Mouse (Mus musculus) hindbrain, embryonic 12.5 days (tissue): ENCODE data around the gene Gtsf1l. TPM values are rescaled to one million over a fixed set of nuclear protein-coding genes. Genes with fewer than 3 reads are reported as not detected.

ENCODE experiments used
- ATAC-seq: fragments of 200-750 bp; cut with Nextera tagmentation; 2 replicates; pipeline ENCODE4 v1.8.0; 2017; ENCODE audit warnings: moderate TSS enrichment; ENCODE audit not compliant: low FRiP score
- H3K27ac ChIP-seq: fragments of 300-500 bp; sonication (generic); 2 replicates; pipeline ENCODE4 v1.5.1; 2016; ENCODE audit warnings: mild to moderate bottlenecking
- H3K27me3 ChIP-seq: fragments of 300-500 bp; sonication (generic); 2 replicates; pipeline ENCODE4 v1.6.1; 2016; ENCODE audit warnings: mild to moderate bottlenecking
- H3K36me3 ChIP-seq: fragments of 300-500 bp; sonication (generic); 2 replicates; pipeline ENCODE4 v1.6.1; 2016; ENCODE audit warnings: mild to moderate bottlenecking
- H3K4me1 ChIP-seq: fragments of 300-500 bp; sonication (generic); 2 replicates; pipeline ENCODE4 v1.6.1; 2016
- H3K4me2 ChIP-seq: fragments of 300-500 bp; sonication (generic); replicated peaks from 2 replicates; pipeline ENCODE4 v1.6.1; 2016; ENCODE audit warnings: mild to moderate bottlenecking
- H3K4me3 ChIP-seq: fragments of 300-500 bp; sonication (generic); 2 replicates; pipeline ENCODE4 v1.5.1; 2016; ENCODE audit warnings: mild to moderate bottlenecking
- H3K9ac ChIP-seq: fragments of 300-500 bp; sonication (generic); 2 replicates; pipeline ENCODE4 v1.6.1; 2016; ENCODE audit warnings: mild to moderate bottlenecking, moderate library complexity
- H3K9me3 ChIP-seq: fragments of 300-500 bp; sonication (generic); replicated peaks from 2 replicates; pipeline ENCODE4 v1.6.1; 2016; ENCODE audit warnings: mild to moderate bottlenecking
- WGBS: fragments of 180-500 bp; shearing (Covaris S2); methylation state at CpG from one replicate; pipeline ENCODE4 v1.1.7; 2016; 5-methylcytosine and 5-hydroxymethylcytosine counted together
- polyA plus RNA-seq: library from polyadenylated mRNA; unstranded; fragments of >200 nt; fragmentation: Nextera tagmentation; extraction: Ambion mirVana; gene quantifications from 2 replicates; pipeline ENCODE4 v1.2.1, GENCODE M21; 2016

The Gtsf1l gene
- 0.30 TPM in 1 of 2 replicates, not detected in the other for polyA plus RNA-seq

DNA sequence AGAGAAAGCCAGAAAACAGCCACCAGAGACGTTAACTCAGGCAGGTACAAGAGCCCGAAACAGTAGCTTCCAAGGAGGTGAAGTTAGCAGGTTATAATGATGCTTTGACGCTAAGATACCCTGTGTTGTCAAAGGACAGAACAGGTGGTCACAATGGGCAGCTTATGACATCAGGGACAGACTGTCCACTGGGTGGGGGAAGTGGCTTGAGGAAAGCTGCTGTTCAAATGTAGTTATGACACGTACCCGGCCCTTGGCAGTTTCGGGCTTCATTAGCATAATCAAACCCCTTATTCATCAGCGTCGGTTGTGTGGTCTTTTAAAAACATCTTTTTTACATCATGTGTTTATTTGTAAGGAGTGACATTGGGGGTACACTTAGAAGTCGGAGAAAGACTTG lies at the start of gene Gtsf1l:
TSS of gene Gtsf1l (minus strand) at position 128 of the 400 bp plus-strand sequence.
- 90% methylated on average over 9 of the region's 9 CpGs for WGBS
- Histone ChIP-seq H3K4me3 (no peak within 1 kb of the TSS), H3K27ac (no peak within 1 kb of the TSS), H3K4me1 (no peaks in the 10 kb centered on the region), H3K9me3 (no peaks in the 10 kb centered on the region), H3K36me3 (no peaks in the 10 kb centered on the region), H3K9ac (no peak within 1 kb of the TSS), H3K27me3 (no peaks in the 10 kb centered on the region), H3K4me2 (no peak within 1 kb of the TSS)
- ATAC-seq, result no peak

DNA sequence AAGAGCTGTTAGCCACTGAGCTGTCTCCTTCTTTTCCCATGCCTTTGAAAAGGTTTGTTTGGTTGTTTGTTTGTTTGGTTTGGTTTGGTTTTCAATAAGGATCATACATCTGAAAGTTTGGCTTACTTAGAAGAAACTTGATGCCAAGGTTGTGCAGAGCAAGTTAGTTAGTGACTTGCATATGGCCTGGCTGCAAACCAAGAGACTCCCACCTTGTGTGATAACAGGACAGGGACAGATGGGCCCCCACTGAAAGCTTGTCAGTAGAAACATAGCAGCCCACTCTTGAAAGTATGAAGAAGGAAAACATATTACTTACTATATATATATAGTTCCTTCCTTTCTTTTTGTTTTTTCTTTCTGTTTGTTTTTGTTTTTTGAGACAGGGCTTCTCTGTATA lies 49.3 kb upstream of the Gtsf1l start:
- no peak for ATAC-seq
- H3K4me1 ChIP-seq, result no peaks in the 10 kb centered on the region
- no peaks in the 10 kb centered on the region for H3K27me3 ChIP-seq
- no peak overlapping the region for H3K9ac ChIP-seq
- H3K4me3 ChIP-seq, result no peak overlapping the region
- H3K27ac ChIP-seq, result no peak overlapping the region
- H3K36me3 ChIP-seq, result no peaks in the 10 kb centered on the region
- H3K4me2 ChIP-seq, result no peak overlapping the region
- H3K9me3 ChIP-seq, result no peaks in the 10 kb centered on the region

DNA sequence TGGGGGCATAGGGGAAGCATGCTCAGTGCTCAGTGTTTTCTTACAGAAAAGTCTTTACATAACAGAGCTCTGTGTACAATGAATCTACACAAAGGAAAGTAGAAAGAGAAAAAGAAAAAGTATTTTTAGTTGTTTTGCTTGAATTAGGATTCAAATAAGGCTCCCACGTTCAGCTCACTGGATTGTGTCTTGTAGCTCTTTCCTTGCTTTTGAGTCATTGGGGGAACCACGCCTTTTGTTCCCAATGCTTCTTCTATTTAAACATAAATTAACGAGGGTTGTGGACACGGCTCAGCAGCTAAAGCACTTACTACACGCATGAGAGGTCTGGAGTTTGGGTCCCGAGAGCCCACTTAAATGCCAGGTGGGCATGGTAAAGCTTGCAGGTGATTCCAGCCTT lies 48.3 kb upstream of the Gtsf1l start:
- no peak overlapping the region for H3K9ac ChIP-seq
- H3K27ac ChIP-seq, result no peak overlapping the region
- no peak overlapping the region for H3K4me2 ChIP-seq
- H3K27me3 ChIP-seq, result no peaks in the 10 kb centered on the region
- 74% methylated on average over 6 of the region's 6 CpGs for WGBS
- no peaks in the 10 kb centered on the region for H3K9me3 ChIP-seq
- ATAC-seq, result no peak
- no peaks in the 10 kb centered on the region for H3K4me1 ChIP-seq
- no peaks in the 10 kb centered on the region for H3K36me3 ChIP-seq
- H3K4me3 ChIP-seq, result no peak overlapping the region

DNA sequence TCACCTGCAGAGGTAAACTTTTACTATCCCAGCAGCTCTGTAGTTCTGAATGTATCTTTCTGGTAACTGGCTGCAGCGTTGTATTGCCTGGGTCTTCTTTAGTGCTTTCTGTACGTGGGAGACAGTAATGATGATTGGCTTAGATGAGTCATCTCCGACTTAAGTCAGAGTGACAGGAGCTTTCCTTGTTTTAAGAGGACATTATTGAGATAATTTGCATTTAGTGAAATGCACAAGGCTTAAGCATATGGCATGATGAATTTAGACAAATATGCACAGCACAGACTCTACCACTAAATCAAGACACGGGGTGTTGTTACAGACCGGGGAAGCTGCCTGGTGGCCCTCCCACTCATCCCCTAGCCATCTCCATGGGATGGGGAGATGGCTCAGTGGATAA lies 44.7 kb upstream of the Gtsf1l start:
- H3K4me3 ChIP-seq, result no peak overlapping the region
- no peaks in the 10 kb centered on the region for H3K36me3 ChIP-seq
- WGBS, result 89% methylated on average over 5 of the region's 5 CpGs
- H3K4me2 ChIP-seq, result no peak overlapping the region
- H3K9me3 ChIP-seq, result peaks cover 3% of the 10 kb centered on the region
- H3K9ac ChIP-seq, result no peak overlapping the region
- no peak for ATAC-seq
- H3K27me3 ChIP-seq, result no peaks in the 10 kb centered on the region
- H3K4me1 ChIP-seq, result 0 out of 2 replicates have a peak, but pooled peaks cover 2% of the 10 kb centered on the region
- no peak overlapping the region for H3K27ac ChIP-seq

DNA sequence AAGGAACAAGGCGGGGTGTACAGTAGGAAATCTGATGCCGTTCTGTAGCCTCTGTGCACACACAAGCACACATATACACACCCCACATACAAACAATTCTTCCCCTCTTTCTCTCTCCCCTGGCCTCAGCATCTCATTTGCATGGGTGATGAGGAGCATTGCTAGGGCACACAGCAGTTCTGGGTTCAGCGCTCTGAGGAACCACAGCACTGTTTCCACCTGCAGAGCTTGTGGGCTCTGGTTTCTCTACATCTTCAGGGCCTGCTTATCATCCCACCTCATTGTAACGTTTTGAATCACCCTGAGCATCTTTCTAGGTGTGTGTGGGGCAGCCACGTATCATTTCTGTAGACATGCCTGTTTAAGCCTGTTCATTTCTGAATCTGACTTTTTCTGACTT lies 43.2 kb upstream of the Gtsf1l start:
- Histone ChIP-seq H3K27ac (no peak overlapping the region), H3K27me3 (no peaks in the 10 kb centered on the region), H3K4me3 (no peak overlapping the region), H3K4me2 (no peak overlapping the region), H3K36me3 (no peaks in the 10 kb centered on the region), H3K9ac (no peak overlapping the region), H3K4me1 (0 out of 2 replicates have a peak, but pooled peaks cover 2% of the 10 kb centered on the region), H3K9me3 (peaks cover 4% of the 10 kb centered on the region)
- WGBS, result 79% methylated on average over 5 of the region's 5 CpGs
- ATAC-seq, result no peak

DNA sequence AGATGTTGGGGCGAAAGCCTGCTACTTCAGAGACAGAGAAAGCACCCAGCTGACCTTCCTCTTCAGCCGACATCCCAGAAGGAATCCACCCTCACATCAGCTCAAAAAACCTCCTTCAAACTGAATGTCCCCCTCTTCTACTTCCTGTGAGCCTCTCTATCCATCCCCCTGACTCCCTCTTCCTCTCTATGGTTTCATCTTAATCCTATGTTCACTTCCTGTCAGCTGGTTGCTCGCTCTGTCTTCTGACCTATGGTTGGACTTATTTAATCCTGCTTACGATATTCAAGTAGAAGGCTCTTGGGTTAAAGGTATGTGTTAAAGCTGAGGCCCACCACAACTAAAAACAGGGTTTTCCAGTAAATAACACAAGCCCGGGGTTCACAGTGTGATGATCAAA lies 35.8 kb upstream of the Gtsf1l start:
- no peak for ATAC-seq
- peaks cover 24% of the 10 kb centered on the region for H3K27me3 ChIP-seq
- no peak overlapping the region for H3K27ac ChIP-seq
- no peak overlapping the region for H3K4me3 ChIP-seq
- no peaks in the 10 kb centered on the region for H3K36me3 ChIP-seq
- H3K9ac ChIP-seq, result no peak overlapping the region
- 83% methylated on average over 5 of the region's 5 CpGs for WGBS
- H3K9me3 ChIP-seq, result peaks cover 4% of the 10 kb centered on the region
- H3K4me2 ChIP-seq, result no peak overlapping the region
- peaks cover 14% of the 10 kb centered on the region for H3K4me1 ChIP-seq

DNA sequence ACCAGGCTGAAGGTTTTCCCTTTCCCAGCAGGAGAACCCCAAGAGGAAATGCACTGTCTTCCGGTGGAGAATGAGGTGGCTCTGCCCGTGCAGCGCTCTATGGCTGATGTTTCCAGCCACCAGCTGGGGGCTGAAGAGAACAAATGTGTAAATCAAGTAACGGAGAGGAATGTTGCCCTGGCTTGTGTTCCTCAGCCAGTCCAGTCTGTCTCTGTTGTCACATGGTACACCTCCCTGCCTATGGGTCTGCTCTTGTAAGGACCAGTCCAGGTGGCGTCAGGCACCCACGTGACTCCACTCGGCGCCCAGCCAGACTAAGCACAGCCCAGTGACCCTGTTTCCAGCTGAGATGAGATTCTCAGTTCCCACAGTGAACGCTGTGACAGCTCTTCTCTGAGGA lies 34.7 kb upstream of the Gtsf1l start:
- ATAC-seq, result peak; percentile 87
- H3K27me3 ChIP-seq, result peaks cover 24% of the 10 kb centered on the region
- peak overlapping the region; percentile 13; the same call in 1 of the 2 replicates for H3K9ac ChIP-seq
- WGBS, result 30% methylated on average over 9 of the region's 9 CpGs
- no peak overlapping the region for H3K4me3 ChIP-seq
- peaks cover 1% of the 10 kb centered on the region for H3K9me3 ChIP-seq
- no peaks in the 10 kb centered on the region for H3K36me3 ChIP-seq
- peak overlapping the region; percentile 35; the same call in 1 of the 2 replicates for H3K27ac ChIP-seq
- peaks cover 14% of the 10 kb centered on the region for H3K4me1 ChIP-seq
- peak overlapping the region; percentile 31 for H3K4me2 ChIP-seq

DNA sequence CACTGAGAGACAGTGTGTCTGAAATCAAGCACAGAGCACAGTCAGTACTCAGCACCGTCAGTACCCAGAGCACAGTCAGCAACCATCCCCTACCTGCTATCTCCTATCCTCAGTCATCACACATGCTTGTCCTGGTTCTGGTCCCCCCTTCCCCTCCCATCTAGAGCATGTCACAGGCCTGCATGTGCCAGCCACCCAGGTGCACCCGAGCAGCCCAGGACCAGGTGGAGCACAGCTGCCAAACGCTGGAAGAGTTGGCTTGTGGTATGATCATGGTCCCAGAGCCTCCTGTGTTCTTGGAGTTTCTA lies 33.7 kb upstream of the Gtsf1l start:
- peaks cover 25% of the 10 kb centered on the region for H3K27me3 ChIP-seq
- H3K27ac ChIP-seq, result no peak overlapping the region
- no peak overlapping the region for H3K4me2 ChIP-seq
- H3K4me3 ChIP-seq, result no peak overlapping the region
- ATAC-seq, result no peak
- H3K36me3 ChIP-seq, result no peaks in the 10 kb centered on the region
- H3K4me1 ChIP-seq, result peaks cover 14% of the 10 kb centered on the region
- no peaks in the 10 kb centered on the region for H3K9me3 ChIP-seq
- no peak overlapping the region for H3K9ac ChIP-seq
- 88% methylated on average over 3 of the region's 3 CpGs for WGBS

DNA sequence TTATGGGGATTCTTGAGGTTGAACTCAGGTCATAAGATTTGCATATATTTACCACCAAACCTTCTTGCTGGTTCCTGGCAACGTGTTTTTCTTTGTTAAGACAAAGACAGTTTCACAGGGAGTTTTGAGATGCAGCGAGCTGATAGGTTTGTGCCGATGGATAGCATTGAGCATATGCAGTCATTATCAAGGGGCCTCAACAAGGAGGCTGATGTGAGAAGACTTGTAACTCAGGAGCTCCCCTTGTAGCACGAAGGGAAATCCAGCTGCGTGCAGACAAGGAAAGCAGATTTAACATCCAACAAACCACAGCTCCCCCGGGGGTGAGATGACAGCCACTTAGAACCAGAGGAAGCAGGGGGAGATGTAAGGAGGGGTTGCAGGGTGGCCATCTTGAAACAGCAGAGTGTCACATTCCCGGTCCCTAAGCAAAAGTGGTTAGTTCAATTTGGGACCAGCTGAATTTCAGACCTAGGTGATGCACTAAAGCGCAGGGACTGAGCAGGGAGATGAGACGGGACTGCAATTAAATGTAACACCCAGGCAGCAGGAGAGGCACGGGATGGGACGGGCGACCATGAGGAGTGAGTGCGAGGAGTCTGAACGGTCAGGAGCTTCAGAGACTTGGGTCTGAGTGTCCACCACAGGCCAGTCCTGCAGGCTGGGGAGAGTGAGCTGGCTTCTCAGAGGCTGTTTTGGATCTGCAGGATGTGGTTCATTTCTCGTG lies 33.1 kb upstream of the Gtsf1l start:
- Histone ChIP-seq H3K4me3 (no peak overlapping the region), H3K27me3 (peaks cover 30% of the 10 kb centered on the region), H3K4me1 (peaks cover 14% of the 10 kb centered on the region), H3K9me3 (no peaks in the 10 kb centered on the region), H3K36me3 (no peaks in the 10 kb centered on the region), H3K4me2 (no peak overlapping the region), H3K9ac (no peak overlapping the region), H3K27ac (no peak overlapping the region)
- whole genome bisulfite sequencing, result 63% methylated on average over 15 of the region's 15 CpGs
- no peak for ATAC-seq

DNA sequence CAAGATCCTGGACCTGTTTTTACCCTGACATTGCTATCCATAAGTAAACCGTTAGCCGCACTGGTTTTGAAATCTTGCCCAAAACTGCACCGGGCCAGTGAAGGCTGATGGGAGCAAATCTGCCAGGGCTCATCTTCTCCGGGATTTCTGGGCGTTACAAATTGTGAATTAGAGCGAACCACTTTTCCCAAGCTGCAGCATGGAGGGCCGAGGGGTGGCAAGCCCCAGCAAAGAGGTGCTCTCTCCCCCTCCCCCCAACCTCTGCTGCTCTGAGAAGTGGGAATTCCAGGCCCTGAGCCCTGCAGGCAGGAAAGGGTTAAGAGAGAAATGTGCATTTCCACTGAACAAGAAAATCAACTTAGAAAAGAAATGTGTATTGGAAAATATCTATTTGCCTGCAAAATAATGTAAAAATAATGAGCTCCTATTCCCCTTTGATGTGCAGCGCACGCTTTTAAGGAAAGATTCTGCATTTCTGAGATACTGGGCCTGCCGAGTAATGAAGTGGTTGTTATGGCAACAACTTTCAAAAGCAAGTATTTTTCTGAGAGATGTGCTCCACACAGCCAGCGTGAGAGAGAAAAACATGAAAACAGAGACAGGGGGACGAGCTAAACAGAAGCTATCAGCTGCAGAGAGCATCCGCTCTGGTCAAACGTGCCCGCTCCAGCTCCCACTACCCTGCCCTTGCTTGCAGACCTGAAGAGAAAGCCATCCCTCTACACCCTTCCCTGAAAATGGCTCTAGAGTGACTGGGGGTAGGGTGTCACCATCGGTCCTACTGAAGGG lies 24.0 kb upstream of the Gtsf1l start:
- WGBS, result 35% methylated on average over 16 of the region's 16 CpGs

DNA sequence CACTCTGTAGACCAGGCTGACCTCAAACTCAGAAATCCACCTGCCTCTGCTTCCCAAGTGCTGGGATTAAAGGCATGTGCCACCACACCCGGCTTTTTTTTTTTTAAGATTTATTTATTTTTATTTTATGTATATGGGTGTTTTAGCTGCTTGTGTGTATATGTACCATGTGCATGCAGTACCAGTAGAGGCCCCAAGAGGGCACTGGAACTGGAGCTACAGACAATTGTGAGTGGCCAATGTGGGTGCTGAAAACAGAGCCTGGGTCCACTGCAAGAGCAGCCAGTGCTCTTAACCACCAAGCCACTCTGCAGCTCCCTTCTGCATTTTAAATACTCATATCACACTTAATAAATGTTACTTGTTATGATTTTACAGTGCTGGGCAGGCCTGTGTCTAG lies 23.1 kb upstream of the Gtsf1l start:
- H3K4me3 ChIP-seq, result no peak overlapping the region
- H3K9me3 ChIP-seq, result no peaks in the 10 kb centered on the region
- H3K4me1 ChIP-seq, result peaks cover 21% of the 10 kb centered on the region
- ATAC-seq, result no peak
- H3K27ac ChIP-seq, result no peak overlapping the region
- H3K9ac ChIP-seq, result no peak overlapping the region
- 94% methylated on average over 1 of the region's 1 CpGs for WGBS
- H3K4me2 ChIP-seq, result no peak overlapping the region
- H3K36me3 ChIP-seq, result no peaks in the 10 kb centered on the region
- peaks cover 42% of the 10 kb centered on the region for H3K27me3 ChIP-seq

More for the DNA sequence above, 24.0 kb upstream of the Gtsf1l start:
- Histone ChIP-seq H3K4me2 (peak overlapping the region; percentile 24; the same call in 1 of the 2 replicates), H3K9me3 (no peaks in the 10 kb centered on the region), H3K27ac (peak overlapping the region; percentile 49), H3K4me3 (no peak overlapping the region), H3K36me3 (no peaks in the 10 kb centered on the region), H3K9ac (no peak overlapping the region), H3K4me1 (peaks cover 21% of the 10 kb centered on the region), H3K27me3 (peaks cover 40% of the 10 kb centered on the region)
- ATAC-seq, result peak; percentile 42

DNA sequence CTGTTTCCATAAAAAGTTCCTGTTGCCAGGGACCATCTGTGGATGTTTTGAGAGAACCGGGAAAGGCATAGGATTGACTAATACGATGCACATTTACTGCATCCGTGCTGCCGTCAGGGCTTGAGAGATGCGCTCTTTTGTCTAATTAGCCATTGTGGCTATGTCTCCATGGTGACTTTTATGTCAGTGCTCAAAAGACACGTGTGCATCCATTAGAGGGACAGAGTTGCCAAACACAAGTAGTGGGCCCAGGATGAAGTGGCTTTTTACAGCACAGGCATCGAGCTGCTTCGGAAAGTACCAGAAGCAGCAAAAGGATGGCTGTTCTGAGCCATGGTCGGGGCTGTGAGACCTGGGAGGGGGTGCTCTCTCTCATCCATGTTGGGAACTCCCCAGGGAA lies 20.7 kb upstream of the Gtsf1l start:
- ATAC-seq, result peak; percentile 27; the same call in 1 of the 2 replicates
- H3K27ac ChIP-seq, result no peak overlapping the region
- peaks cover 50% of the 10 kb centered on the region for H3K27me3 ChIP-seq
- H3K4me3 ChIP-seq, result no peak overlapping the region
- H3K4me2 ChIP-seq, result no peak overlapping the region
- H3K9ac ChIP-seq, result no peak overlapping the region
- 43% methylated on average over 9 of the region's 9 CpGs for WGBS
- H3K36me3 ChIP-seq, result no peaks in the 10 kb centered on the region
- peaks cover 21% of the 10 kb centered on the region for H3K4me1 ChIP-seq
- no peaks in the 10 kb centered on the region for H3K9me3 ChIP-seq
